Mouse (Mus musculus) midbrain, embryonic 10.5 days (tissue): ENCODE results near the gene Tecpr2. TPM values are rescaled to one million over a fixed set of nuclear protein-coding genes. Genes with fewer than 3 reads are reported as not detected.

Experiments used
- DNase-seq: peaks from one replicate; pipeline ENCODE4 v3.0.0-alpha.2; 2017; ENCODE audit warnings: low spot score
- H3K27ac ChIP-seq: fragments of 300-500 bp; sonication (generic); replicated peaks from 2 replicates; pipeline ENCODE4 v1.5.1; 2016; ENCODE audit warnings: mild to moderate bottlenecking
- H3K27me3 ChIP-seq: fragments of 300-500 bp; sonication (generic); 2 replicates; pipeline ENCODE4 v1.6.1; 2016; ENCODE audit warnings: low read depth, mild to moderate bottlenecking; ENCODE audit not compliant: poor library complexity, severe bottlenecking
- H3K36me3 ChIP-seq: fragments of 300-500 bp; sonication (generic); 2 replicates; pipeline ENCODE4 v1.6.1; 2016; ENCODE audit warnings: mild to moderate bottlenecking, moderate library complexity
- H3K4me1 ChIP-seq: fragments of 300-500 bp; sonication (generic); 2 replicates; pipeline ENCODE4 v1.6.1; 2016
- H3K4me3 ChIP-seq: fragments of 300-500 bp; sonication (generic); 2 replicates; pipeline ENCODE4 v1.5.1; 2016; ENCODE audit warnings: mild to moderate bottlenecking, moderate library complexity
- H3K9me3 ChIP-seq: fragments of 300-500 bp; sonication (generic); replicated peaks from 2 replicates; pipeline ENCODE4 v1.6.1; 2016; ENCODE audit warnings: mild to moderate bottlenecking
- WGBS: fragments of 180-500 bp; shearing (Covaris S2); methylation state at CpG from one replicate; pipeline ENCODE4 v1.1.7; 2016; 5-methylcytosine and 5-hydroxymethylcytosine counted together
- polyA plus RNA-seq: library from polyadenylated mRNA; unstranded; fragments of >200 nt; fragmentation: Nextera tagmentation; extraction: Ambion mirVana; gene quantifications from 2 replicates; pipeline ENCODE4 v1.2.1, GENCODE M21; 2016

Tecpr2 gene
- polyA plus RNA-seq = 5.3 and 6.7 TPM in 2 replicates

- peak within 1 kb of the TSS; percentile 94 for H3K4me3 ChIP-seq
- peak; percentile 97 for DNase-seq
- H3K27ac ChIP-seq = peak within 1 kb of the TSS; percentile 94
- H3K36me3 ChIP-seq = peaks cover 5% of the 10 kb centered on the region; the same call in 1 of the 2 replicates
- H3K4me1 ChIP-seq = peaks cover 28% of the 10 kb centered on the region
- H3K27me3 ChIP-seq = no peaks in the 10 kb centered on the region
- no peaks in the 10 kb centered on the region for H3K9me3 ChIP-seq
- under 1% methylated on average over 74 of the region's 74 CpGs for WGBS
These were observed at the start of gene Tecpr2, which contains the start of gene Cinp for GRCm38 (mm10) chr12:110889036-110890020. Gene Tecpr2, plus strand, starts transcription at chr12:110889264. Gene Cinp, minus strand, starts transcription at chr12:110889145.

GRCm38 (mm10) chr12:110840348-110841198, 48.5 kb upstream of the Tecpr2 start, which contains the start of gene Mok:
Gene Mok, minus strand, starts transcription at chr12:110840939.
- peak; percentile 95 for DNase-seq
- peaks cover 44% of the 10 kb centered on the region for H3K4me1 ChIP-seq
- H3K36me3 ChIP-seq = no peaks in the 10 kb centered on the region
- WGBS = under 1% methylated on average over 71 of the region's 71 CpGs
- H3K27me3 ChIP-seq = peaks cover 26% of the 10 kb centered on the region
- peak within 1 kb of the TSS; percentile 68 for H3K4me3 ChIP-seq
- H3K9me3 ChIP-seq = no peaks in the 10 kb centered on the region
- H3K27ac ChIP-seq = peak within 1 kb of the TSS; percentile 80

- peaks cover 50% of the 10 kb centered on the region for H3K4me1 ChIP-seq
These were observed 47.2 kb upstream of the Tecpr2 start for GRCm38 (mm10) chr12:110841731-110842493.

GRCm38 (mm10) chr12:110843194-110844048, 45.6 kb upstream of the Tecpr2 start:
- WGBS = 21% methylated on average over 32 of the region's 32 CpGs
- Histone ChIP-seq H3K9me3 (no peaks in the 10 kb centered on the region), H3K4me1 (peaks cover 41% of the 10 kb centered on the region), H3K36me3 (no peaks in the 10 kb centered on the region), H3K4me3 (peak overlapping the region; percentile 63), H3K27ac (no peak overlapping the region), H3K27me3 (peaks cover 47% of the 10 kb centered on the region)
- peak; percentile 87 for DNase-seq

More at GRCm38 (mm10) chr12:110841731-110842493, 47.2 kb upstream of the Tecpr2 start:
- WGBS = 72% methylated on average over 5 of the region's 5 CpGs
- no peak for DNase-seq
- H3K36me3 ChIP-seq = no peaks in the 10 kb centered on the region
- no peaks in the 10 kb centered on the region for H3K9me3 ChIP-seq
- H3K4me3 ChIP-seq = no peak overlapping the region
- peaks cover 38% of the 10 kb centered on the region for H3K27me3 ChIP-seq
- H3K27ac ChIP-seq = no peak overlapping the region

- peak overlapping the region; percentile 63 for H3K4me3 ChIP-seq
- peaks cover 44% of the 10 kb centered on the region for H3K4me1 ChIP-seq
- 1% methylated on average over 42 of the region's 42 CpGs for WGBS
- peak overlapping the region; percentile 64 for H3K27ac ChIP-seq
- no peak for DNase-seq
- no peaks in the 10 kb centered on the region for H3K9me3 ChIP-seq
- H3K36me3 ChIP-seq = no peaks in the 10 kb centered on the region
- H3K27me3 ChIP-seq = peaks cover 51% of the 10 kb centered on the region
These were observed 44.6 kb upstream of the Tecpr2 start for GRCm38 (mm10) chr12:110844227-110845130.

GRCm38 (mm10) chr12:110845131-110845880, 43.8 kb upstream of the Tecpr2 start:
- under 1% methylated on average over 36 of the region's 36 CpGs for whole genome bisulfite sequencing
- peak; percentile 94 for DNase-seq
- Histone ChIP-seq H3K27ac (peak overlapping the region; percentile 73), H3K9me3 (no peaks in the 10 kb centered on the region), H3K27me3 (peaks cover 51% of the 10 kb centered on the region), H3K36me3 (no peaks in the 10 kb centered on the region), H3K4me3 (peak overlapping the region; percentile 63), H3K4me1 (peaks cover 41% of the 10 kb centered on the region)

- WGBS = 73% methylated on average over 6 of the region's 6 CpGs
- no peaks in the 10 kb centered on the region for H3K36me3 ChIP-seq
- peak overlapping the region; percentile 63 for H3K4me3 ChIP-seq
- peaks cover 48% of the 10 kb centered on the region for H3K4me1 ChIP-seq
- no peaks in the 10 kb centered on the region for H3K9me3 ChIP-seq
- DNase-seq = no peak
- H3K27ac ChIP-seq = no peak overlapping the region; the same call in 1 of the 2 replicates
- H3K27me3 ChIP-seq = peaks cover 51% of the 10 kb centered on the region
These were observed 42.8 kb upstream of the Tecpr2 start for GRCm38 (mm10) chr12:110846191-110846765.

- under 1% methylated on average over 89 of the region's 89 CpGs for WGBS
- Histone ChIP-seq H3K4me1 (peaks cover 35% of the 10 kb centered on the region), H3K27ac (peak within 1 kb of the TSS; percentile 94), H3K36me3 (peaks cover 4% of the 10 kb centered on the region), H3K27me3 (peaks cover 25% of the 10 kb centered on the region), H3K9me3 (no peaks in the 10 kb centered on the region), H3K4me3 (peak within 1 kb of the TSS; percentile 98)
- peak; percentile 87 for DNase-seq
These were observed 38.8 kb upstream of the Tecpr2 start, which contains the start of gene Zfp839 for GRCm38 (mm10) chr12:110850010-110850928. Gene Zfp839, plus strand, starts transcription at chr12:110850253.

- no peak for DNase-seq
- WGBS = 21% methylated on average over 9 of the region's 9 CpGs
- Histone ChIP-seq H3K36me3 (peaks cover 10% of the 10 kb centered on the region), H3K27me3 (peaks cover 24% of the 10 kb centered on the region), H3K4me1 (peaks cover 29% of the 10 kb centered on the region), H3K9me3 (no peaks in the 10 kb centered on the region), H3K4me3 (peak overlapping the region; percentile 98), H3K27ac (peak overlapping the region; percentile 94)
These were observed 38.2 kb upstream of the Tecpr2 start for GRCm38 (mm10) chr12:110850929-110851256.
